Mouse (Mus musculus): ENCODE measurements around the gene Gm10188.

DNA sequence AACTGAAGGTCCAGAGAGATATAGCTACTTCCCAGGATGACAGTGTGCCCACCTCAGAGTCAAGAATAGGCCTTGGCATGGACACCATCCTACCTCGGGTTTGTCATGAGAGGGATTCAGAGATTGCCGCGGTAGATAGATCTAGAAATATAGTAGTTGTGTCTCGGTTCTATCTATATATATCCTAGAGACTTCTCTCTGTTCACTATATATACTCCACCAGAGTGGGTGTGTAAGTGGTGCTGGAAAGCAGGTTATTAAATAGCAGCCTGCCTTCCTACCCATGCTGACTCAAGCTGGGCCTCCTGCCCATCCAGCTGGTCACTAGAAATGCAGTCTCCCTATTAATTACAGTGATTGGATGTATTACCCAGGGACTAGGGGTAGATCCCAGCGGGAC is 26.8 kb downstream of the Gm10188 start:
- TF ChIP-seq POLR2A (IDR thresholded peaks at IDR 0.05; ENCODE audit: low read depth, low read length) (no peak), CTCF (IDR thresholded peaks at IDR 0.05; ENCODE audit: extremely low read depth, insufficient read depth, insufficient read length, insufficient replicate concordance) (no peak)

Measured in spleen, adult 2 months (tissue).